Mouse (Mus musculus) kidney, adult 2 months (tissue): Measurements from ENCODE around the gene Ces2a. TPM values are rescaled to one million over a fixed set of nuclear protein-coding genes. Genes with fewer than 3 reads are reported as not detected.
A peak's percentile ranks its signal among the peaks of the same experiment; 100 is the strongest.

ENCODE experiments used
- DNase-seq: peaks from one replicate; pipeline ENCODE4 v3.0.0; 2021
- H3K27ac ChIP-seq: fragments of 200-500 bp; 2 replicates; pipeline ENCODE4 v1.5.1; 2012; ENCODE audit warnings: low read depth, low read length, control low read depth, inconsistent platforms; ENCODE audit not compliant: insufficient read depth
- H3K27me3 ChIP-seq: fragments of 200-500 bp; replicated peaks from 2 replicates; pipeline ENCODE4 v1.6.1; 2012; ENCODE audit warnings: mild to moderate bottlenecking, moderate library complexity, low read length, inconsistent platforms; ENCODE audit not compliant: control insufficient read depth, insufficient read depth
- H3K36me3 ChIP-seq: fragments of 200-500 bp; 2 replicates; pipeline ENCODE4 v1.6.1; 2012; ENCODE audit warnings: mild to moderate bottlenecking, moderate library complexity, low read length, inconsistent platforms; ENCODE audit not compliant: control insufficient read depth, insufficient read depth
- H3K4me1 ChIP-seq: fragments of 200-500 bp; 2 replicates; pipeline ENCODE4 v1.6.1; 2011; ENCODE audit warnings: low read length; ENCODE audit not compliant: control insufficient read depth, insufficient read depth
- H3K4me3 ChIP-seq: fragments of 200-500 bp; 2 replicates; pipeline ENCODE4 v1.5.1; 2011; ENCODE audit warnings: mild to moderate bottlenecking, low read depth, low read length, control low read depth; ENCODE audit not compliant: insufficient read depth
- CTCF ChIP-seq: fragments of 200-500 bp; conservative IDR thresholded peaks from 2 replicates; pipeline ENCODE4 v1.5.1; 2011; ENCODE audit warnings: low read depth, mild to moderate bottlenecking, control low read depth, low read length, moderate library complexity, mixed read lengths; ENCODE audit not compliant: insufficient read depth, insufficient read length
- POLR2A ChIP-seq: fragments of 200-500 bp; IDR thresholded peaks from one replicate; pipeline ENCODE4 v1.6.1; 2011; ENCODE audit warnings: low read depth, low read length, control low read depth
- WGBS: fragments of 180-500 bp; shearing (Covaris S2); methylation state at CpG from one replicate; pipeline ENCODE4 v1.1.7; 2018; 5-methylcytosine and 5-hydroxymethylcytosine counted together
- polyA plus RNA-seq: library from polyadenylated mRNA; depleted of rRNA; stranded (reverse); fragments of >200 nt; gene quantifications from 2 replicates; pipeline ENCODE4 v1.2.3, GENCODE M21; 2012

Gene Ces2a
- polyA plus RNA-seq, 1 experiment, result 0.05 TPM

DNA sequence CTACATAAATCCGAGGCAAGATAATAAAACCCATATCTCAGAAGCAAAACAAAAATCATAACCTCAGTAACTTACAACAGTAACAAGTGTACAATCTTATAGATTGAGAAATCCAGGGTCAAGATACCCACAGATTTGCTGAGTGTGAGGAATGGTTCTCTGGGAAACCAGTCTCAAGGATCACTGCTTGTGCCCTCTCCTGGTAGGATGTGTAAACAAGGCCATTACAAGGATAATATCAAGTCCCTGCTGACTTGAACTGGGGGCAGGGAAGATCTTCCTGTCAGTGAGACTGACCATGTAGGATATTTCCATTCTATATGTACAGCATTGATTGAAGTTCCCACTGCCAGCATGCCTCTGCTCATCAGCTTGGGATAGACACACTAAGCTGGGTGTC lies 8.2 kb downstream of the Ces2a start:
- H3K27me3 ChIP-seq, result no peaks in the 10 kb centered on the region
- no peak overlapping the region for H3K27ac ChIP-seq
- no peaks in the 10 kb centered on the region; the same call in 1 of the 2 replicates for H3K4me1 ChIP-seq
- no peaks in the 10 kb centered on the region for H3K36me3 ChIP-seq
- 67% methylated on average over 1 of the region's 1 CpGs for WGBS
- peak; percentile 46 for DNase-seq
- TF ChIP-seq POLR2A, result no peak
- no peak for TF ChIP-seq CTCF
- no peak overlapping the region for H3K4me3 ChIP-seq

DNA sequence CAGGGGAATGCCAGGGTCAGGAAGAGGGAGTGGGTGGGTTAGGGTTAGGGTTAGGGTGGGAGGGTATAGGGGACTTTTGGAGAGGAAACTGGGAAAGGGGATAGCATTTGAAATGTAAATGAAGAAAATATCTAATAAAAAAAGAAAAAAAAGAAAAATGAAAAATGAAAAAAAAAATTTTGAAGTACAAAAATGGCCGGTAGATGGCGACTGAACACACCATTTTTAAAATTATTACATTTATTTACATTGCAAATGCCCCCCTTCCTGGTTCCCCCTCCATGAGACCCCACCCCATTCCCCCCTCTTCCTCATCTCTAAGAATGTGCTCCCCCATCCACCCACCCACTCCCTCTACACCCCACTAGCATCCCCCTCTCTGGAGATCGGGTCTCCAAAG lies 9.6 kb downstream of the Ces2a start:
- no peak for DNase-seq
- 81% methylated on average over 3 of the region's 3 CpGs for WGBS
- H3K27ac ChIP-seq, result no peak overlapping the region
- H3K36me3 ChIP-seq, result no peaks in the 10 kb centered on the region
- H3K4me3 ChIP-seq, result no peak overlapping the region
- TF ChIP-seq CTCF (no peak), POLR2A (no peak)
- H3K4me1 ChIP-seq, result no peaks in the 10 kb centered on the region; the same call in 1 of the 2 replicates
- no peaks in the 10 kb centered on the region for H3K27me3 ChIP-seq

DNA sequence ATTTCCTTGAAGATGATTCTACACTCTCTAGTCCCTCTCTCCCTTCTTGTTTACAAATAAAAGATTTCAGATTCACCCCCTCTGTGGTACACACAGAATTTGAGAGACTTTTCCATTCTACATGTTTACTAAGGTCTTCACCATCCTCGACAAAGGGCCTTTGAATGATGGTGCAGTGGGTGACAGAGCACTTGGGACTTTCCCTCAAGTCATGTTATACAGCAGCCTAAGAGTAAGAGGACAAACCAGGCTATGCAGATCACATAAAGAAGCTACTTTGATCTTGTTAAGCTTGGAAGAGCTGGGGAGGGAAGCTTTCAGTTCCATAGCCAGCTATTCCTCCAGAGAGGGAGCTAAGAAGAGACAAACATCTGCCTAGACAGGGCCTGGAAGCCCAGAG lies 19.0 kb downstream of the Ces2a start:
- TF ChIP-seq CTCF, result no peak
- TF ChIP-seq POLR2A, result no peak
- no peak for DNase-seq
- Histone ChIP-seq H3K36me3 (no peaks in the 10 kb centered on the region), H3K27ac (no peak overlapping the region), H3K4me1 (no peaks in the 10 kb centered on the region), H3K4me3 (no peak overlapping the region), H3K27me3 (no peaks in the 10 kb centered on the region)
- 82% methylated on average over 1 of the region's 1 CpGs for WGBS

DNA sequence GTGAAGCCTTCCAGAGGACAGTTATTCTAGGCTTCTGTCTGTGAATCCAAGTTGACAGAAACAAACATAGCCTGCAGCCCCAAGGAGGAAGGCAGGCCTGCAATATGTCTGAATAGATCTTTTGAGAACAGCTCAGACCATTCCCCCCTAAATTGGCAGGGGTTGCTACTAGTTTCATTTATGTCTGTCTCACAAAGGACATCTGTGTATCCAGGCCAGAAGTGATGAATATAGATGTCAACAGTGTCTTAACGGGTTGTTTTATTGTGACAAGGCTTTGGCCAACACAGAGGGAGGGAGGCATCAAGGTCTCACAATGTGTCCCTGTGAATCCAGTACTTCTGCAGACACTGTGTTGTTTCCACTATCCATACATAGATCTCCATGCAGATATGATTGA lies 23.8 kb downstream of the Ces2a start:
- DNase-seq, result no peak
- Histone ChIP-seq H3K36me3 (no peaks in the 10 kb centered on the region), H3K27ac (no peak overlapping the region), H3K4me1 (no peaks in the 10 kb centered on the region; the same call in 1 of the 2 replicates), H3K4me3 (no peak overlapping the region), H3K27me3 (no peaks in the 10 kb centered on the region)
- WGBS, result 67% methylated on average over 1 of the region's 1 CpGs
- TF ChIP-seq POLR2A (no peak), CTCF (no peak)

DNA sequence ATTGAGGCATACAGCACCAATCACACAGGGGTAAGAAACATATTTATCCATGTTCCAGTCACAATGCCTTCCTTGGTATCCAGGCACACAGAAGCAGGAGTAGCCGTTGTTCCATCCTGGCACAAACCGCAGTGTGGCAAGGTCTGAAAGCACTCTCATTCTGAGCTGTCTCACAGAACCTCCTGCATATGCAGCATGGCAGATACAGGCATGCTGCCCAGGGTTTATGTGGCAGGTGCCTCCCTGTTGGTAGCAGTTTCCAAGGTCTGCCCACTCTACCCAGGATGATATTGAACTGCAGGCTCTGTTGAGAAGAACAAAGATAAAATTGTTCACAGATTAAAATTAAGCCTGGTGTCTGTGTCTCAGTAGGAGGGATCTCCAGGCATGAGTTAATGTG lies 24.4 kb downstream of the Ces2a start:
- no peak for TF ChIP-seq POLR2A
- no peak for TF ChIP-seq CTCF
- WGBS, result 91% methylated on average over 2 of the region's 2 CpGs
- no peaks in the 10 kb centered on the region for H3K27me3 ChIP-seq

DNA sequence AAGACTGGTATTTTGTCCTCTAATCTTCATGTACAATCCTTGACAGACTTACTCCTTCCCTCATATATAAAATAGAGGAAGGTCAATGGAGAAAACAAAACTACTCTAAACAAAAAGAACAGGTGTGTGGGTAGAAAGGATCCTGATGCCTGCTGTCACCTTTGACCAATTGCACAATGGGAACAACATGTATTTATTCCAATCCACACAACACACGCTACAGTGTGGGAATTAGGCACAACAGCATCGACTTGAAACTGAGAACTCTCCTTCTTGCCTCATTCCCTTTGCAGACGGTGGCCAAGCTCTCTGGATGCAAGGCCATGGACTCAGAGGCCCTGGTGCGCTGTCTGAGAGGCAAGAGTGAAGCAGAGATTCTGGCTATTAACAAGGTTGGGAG lies 27.3 kb downstream of the Ces2a start:
- no peaks in the 10 kb centered on the region for H3K27me3 ChIP-seq

More for the DNA sequence above, 24.4 kb downstream of the Ces2a start:
- no peak for DNase-seq
- Histone ChIP-seq H3K27ac (no peak overlapping the region), H3K4me1 (no peaks in the 10 kb centered on the region; the same call in 1 of the 2 replicates), H3K36me3 (no peaks in the 10 kb centered on the region), H3K4me3 (no peak overlapping the region)

DNA sequence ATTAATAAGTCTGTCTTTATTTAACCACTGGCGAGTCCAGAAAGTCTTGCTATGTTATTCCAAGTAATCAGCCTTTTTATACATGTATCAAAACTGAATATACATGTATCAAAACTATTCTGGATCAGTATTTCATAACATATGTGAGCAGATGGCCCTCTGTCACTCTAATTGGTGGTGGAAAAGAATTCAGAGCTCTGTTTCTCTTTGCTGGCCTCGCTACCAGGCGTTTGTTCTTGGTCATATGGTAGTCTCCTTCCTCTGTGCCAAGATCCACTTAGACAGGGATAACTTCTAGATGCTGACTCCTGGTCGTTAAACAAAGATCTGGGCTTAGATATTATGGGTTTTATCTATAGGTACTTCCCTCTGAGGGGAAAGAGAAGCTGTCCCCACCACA lies 32.7 kb downstream of the Ces2a start:
- DNase-seq, result no peak
- 65% methylated on average over 4 of the region's 4 CpGs for WGBS

More for the DNA sequence above, 27.3 kb downstream of the Ces2a start:
- H3K27ac ChIP-seq, result no peak overlapping the region
- H3K36me3 ChIP-seq, result no peaks in the 10 kb centered on the region
- H3K4me1 ChIP-seq, result no peaks in the 10 kb centered on the region; the same call in 1 of the 2 replicates
- DNase-seq, result no peak
- 84% methylated on average over 4 of the region's 4 CpGs for WGBS
- TF ChIP-seq CTCF, result no peak
- TF ChIP-seq POLR2A, result no peak
- H3K4me3 ChIP-seq, result no peak overlapping the region

More for the DNA sequence above, 32.7 kb downstream of the Ces2a start:
- H3K36me3 ChIP-seq, result no peaks in the 10 kb centered on the region
- H3K27me3 ChIP-seq, result no peaks in the 10 kb centered on the region
- no peak overlapping the region for H3K27ac ChIP-seq
- H3K4me1 ChIP-seq, result peaks cover 2% of the 10 kb centered on the region; the same call in 1 of the 2 replicates
- no peak for TF ChIP-seq POLR2A
- no peak for TF ChIP-seq CTCF
- H3K4me3 ChIP-seq, result no peak overlapping the region
